Mouse (Mus musculus): Measurements from ENCODE around the gene Olfr725. TPM values are rescaled to one million over a fixed set of nuclear protein-coding genes. Genes with fewer than 3 reads are reported as not detected.
A peak's percentile ranks its signal among the peaks of the same experiment; 100 is the strongest.

Olfr725 gene
- polyA plus RNA-seq (2016; fragmentation: Nextera tagmentation; extraction: Ambion mirVana): not detected in 2 replicates

- DNase-seq (ENCODE audit: extremely low spot score, low spot score): no peak
- Histone ChIP-seq H3K9me3 (no peaks in the 10 kb centered on the region), H3K36me3 (replicated peaks) (no peaks in the 10 kb centered on the region), H3K4me3 (no peak within 1 kb of the TSS), H3K27me3 (ENCODE audit: poor library complexity, severe bottlenecking) (no peaks in the 10 kb centered on the region), H3K4me1 (no peaks in the 10 kb centered on the region), H3K27ac (no peak within 1 kb of the TSS)
Measured at GRCm38 (mm10) chr14:50040275-50040674, at the start of gene Olfr725. Olfr725 (minus strand) TSS chr14:50040375.

GRCm38 (mm10) chr14:50062733-50063104 is 22.5 kb upstream of the Olfr725 start:
- no peak for DNase-seq (ENCODE audit: extremely low spot score, low spot score)
- WGBS: 1% methylated on average over 4 of the region's 4 CpGs
- Histone ChIP-seq H3K27me3 (ENCODE audit: poor library complexity, severe bottlenecking) (no peaks in the 10 kb centered on the region), H3K9me3 (no peaks in the 10 kb centered on the region; the same call in 1 of the 2 replicates), H3K4me3 (peak overlapping the region; percentile 68), H3K36me3 (replicated peaks) (peaks cover 18% of the 10 kb centered on the region), H3K4me1 (peaks cover 8% of the 10 kb centered on the region), H3K27ac (peak overlapping the region; percentile 95)

- Histone ChIP-seq H3K4me1 (peaks cover 8% of the 10 kb centered on the region), H3K36me3 (replicated peaks) (peaks cover 12% of the 10 kb centered on the region), H3K27me3 (ENCODE audit: poor library complexity, severe bottlenecking) (no peaks in the 10 kb centered on the region), H3K4me3 (peak overlapping the region; percentile 68), H3K9me3 (no peaks in the 10 kb centered on the region; the same call in 1 of the 2 replicates), H3K27ac (peak overlapping the region; percentile 95)
- 2% methylated on average over 52 of the region's 52 CpGs for WGBS
- DNase-seq (ENCODE audit: extremely low spot score, low spot score): peak; percentile 81
Measured at GRCm38 (mm10) chr14:50061955-50062732, 22.0 kb upstream of the Olfr725 start.

GRCm38 (mm10) chr14:50061590-50061954 is 21.4 kb upstream of the Olfr725 start:
- no peaks in the 10 kb centered on the region for H3K9me3 ChIP-seq
- H3K27me3 ChIP-seq (ENCODE audit: poor library complexity, severe bottlenecking): no peaks in the 10 kb centered on the region
- under 1% methylated on average over 13 of the region's 13 CpGs for WGBS
- peak overlapping the region; percentile 68 for H3K4me3 ChIP-seq
- peaks cover 7% of the 10 kb centered on the region for H3K36me3 ChIP-seq (replicated peaks)
- DNase-seq (ENCODE audit: extremely low spot score, low spot score): no peak
- peaks cover 8% of the 10 kb centered on the region for H3K4me1 ChIP-seq
- peak overlapping the region; percentile 95 for H3K27ac ChIP-seq

- 21% methylated on average over 11 of the region's 11 CpGs for WGBS
- Histone ChIP-seq H3K4me1 (peaks cover 8% of the 10 kb centered on the region), H3K36me3 (replicated peaks) (peaks cover 5% of the 10 kb centered on the region), H3K27me3 (ENCODE audit: poor library complexity, severe bottlenecking) (no peaks in the 10 kb centered on the region), H3K4me3 (peak overlapping the region; percentile 68), H3K9me3 (no peaks in the 10 kb centered on the region), H3K27ac (peak overlapping the region; percentile 95)
- DNase-seq (ENCODE audit: extremely low spot score, low spot score): peak; percentile 44
Measured at GRCm38 (mm10) chr14:50061179-50061578, 21.0 kb upstream of the Olfr725 start.

GRCm38 (mm10) chr14:50032041-50032440 is 8.1 kb downstream of the Olfr725 start:
- no peak overlapping the region for H3K27ac ChIP-seq
- H3K27me3 ChIP-seq (ENCODE audit: poor library complexity, severe bottlenecking): no peaks in the 10 kb centered on the region
- H3K4me1 ChIP-seq: no peaks in the 10 kb centered on the region
- H3K9me3 ChIP-seq: peaks cover 4% of the 10 kb centered on the region; the same call in 1 of the 2 replicates
- DNase-seq (ENCODE audit: extremely low spot score, low spot score): no peak
- no peak overlapping the region for H3K4me3 ChIP-seq
- WGBS: 85% methylated on average over 2 of the region's 2 CpGs
- no peaks in the 10 kb centered on the region for H3K36me3 ChIP-seq (replicated peaks)

GRCm38 (mm10) chr14:50031356-50031755 is 8.8 kb downstream of the Olfr725 start:
- Histone ChIP-seq H3K27me3 (ENCODE audit: poor library complexity, severe bottlenecking) (no peaks in the 10 kb centered on the region), H3K27ac (no peak overlapping the region), H3K9me3 (peaks cover 4% of the 10 kb centered on the region; the same call in 1 of the 2 replicates), H3K36me3 (replicated peaks) (no peaks in the 10 kb centered on the region), H3K4me3 (no peak overlapping the region), H3K4me1 (no peaks in the 10 kb centered on the region)
- 85% methylated on average over 4 of the region's 4 CpGs for WGBS
- DNase-seq (ENCODE audit: extremely low spot score, low spot score): no peak

- 82% methylated on average over 2 of the region's 2 CpGs for WGBS
Measured at GRCm38 (mm10) chr14:50026371-50026770, 13.8 kb downstream of the Olfr725 start.

More at GRCm38 (mm10) chr14:50026371-50026770, 13.8 kb downstream of the Olfr725 start:
- H3K4me1 ChIP-seq: no peaks in the 10 kb centered on the region
- no peaks in the 10 kb centered on the region for H3K36me3 ChIP-seq (replicated peaks)
- H3K9me3 ChIP-seq: peaks cover 4% of the 10 kb centered on the region; the same call in 1 of the 2 replicates
- H3K27me3 ChIP-seq (ENCODE audit: poor library complexity, severe bottlenecking): no peaks in the 10 kb centered on the region
- no peak overlapping the region for H3K27ac ChIP-seq
- H3K4me3 ChIP-seq: no peak overlapping the region
- DNase-seq (ENCODE audit: extremely low spot score, low spot score): no peak

Other genes with a start within 250 kb of the Olfr725 start
- not detected in 2 replicates for gene Olfr722, start 138.4 kb downstream of the Olfr725 start, polyA plus RNA-seq (2016; fragmentation: Nextera tagmentation; extraction: Ambion mirVana)
- gene Olfr723, start 108.6 kb downstream of the Olfr725 start, polyA plus RNA-seq (2016; fragmentation: Nextera tagmentation; extraction: Ambion mirVana): not detected in 2 replicates
- gene Olfr724, start 77.1 kb downstream of the Olfr725 start, polyA plus RNA-seq (2016; fragmentation: Nextera tagmentation; extraction: Ambion mirVana): not detected in 2 replicates
- gene Olfr726, start 50.6 kb upstream of the Olfr725 start, polyA plus RNA-seq (2016; fragmentation: Nextera tagmentation; extraction: Ambion mirVana): not detected in 2 replicates
- gene Olfr727, start 82.8 kb upstream of the Olfr725 start, polyA plus RNA-seq (2016; fragmentation: Nextera tagmentation; extraction: Ambion mirVana): not detected in 2 replicates
- gene Olfr728, start 102.3 kb upstream of the Olfr725 start, polyA plus RNA-seq (2016; fragmentation: Nextera tagmentation; extraction: Ambion mirVana): not detected in 2 replicates
- not detected in 2 replicates for gene Olfr729, start 112.5 kb upstream of the Olfr725 start, polyA plus RNA-seq (2016; fragmentation: Nextera tagmentation; extraction: Ambion mirVana)
- gene Olfr730, start 147.8 kb upstream of the Olfr725 start, polyA plus RNA-seq (2016; fragmentation: Nextera tagmentation; extraction: Ambion mirVana): not detected in 2 replicates
- gene Olfr731, start 201.5 kb upstream of the Olfr725 start, polyA plus RNA-seq (2016; fragmentation: Nextera tagmentation; extraction: Ambion mirVana): not detected in 2 replicates
- gene Olfr732, start 243.8 kb upstream of the Olfr725 start, polyA plus RNA-seq (2016; fragmentation: Nextera tagmentation; extraction: Ambion mirVana): not detected in 2 replicates